Mouse (Mus musculus) midbrain, embryonic 11.5 days (tissue): ENCODE measurements around the gene Dynlt1b. TPM values are rescaled to one million over a fixed set of nuclear protein-coding genes. Genes with fewer than 3 reads are reported as not detected.
"Not testable (repeated sequence)": the region's sequence is repeated elsewhere in the genome, so short reads cannot be mapped to it uniquely, and the experiment has no call there.

Experiments
- ATAC-seq: fragments of 200-750 bp; cut with Nextera tagmentation; 2 replicates; pipeline ENCODE4 v1.8.0; 2017; ENCODE audit warnings: moderate TSS enrichment, moderate library complexity; ENCODE audit not compliant: low FRiP score
- DNase-seq: peaks from one replicate; pipeline ENCODE4 v3.0.0; 2015; ENCODE audit warnings: low spot score; ENCODE audit errors: missing footprints
- H3K27ac ChIP-seq: fragments of 300-500 bp; sonication (generic); 2 replicates; pipeline ENCODE4 v1.5.1; 2014; ENCODE audit warnings: low read depth, low read length
- H3K27me3 ChIP-seq: fragments of 300-500 bp; sonication (generic); 2 replicates; pipeline ENCODE4 v1.6.1; 2014; ENCODE audit warnings: mild to moderate bottlenecking, low read length, moderate library complexity, mixed read lengths; ENCODE audit not compliant: control insufficient read depth, insufficient read depth
- H3K36me3 ChIP-seq: fragments of 300-500 bp; sonication (generic); 2 replicates; pipeline ENCODE4 v1.6.1; 2014; ENCODE audit warnings: mild to moderate bottlenecking, low read length, moderate library complexity, mixed read lengths; ENCODE audit not compliant: control insufficient read depth, insufficient read depth
- H3K4me1 ChIP-seq: fragments of 300-500 bp; sonication (generic); 2 replicates; pipeline ENCODE4 v1.6.1; 2014; ENCODE audit warnings: low read length; ENCODE audit not compliant: control insufficient read depth, insufficient read depth
- H3K4me2 ChIP-seq: fragments of 300-500 bp; sonication (generic); 2 replicates; pipeline ENCODE4 v1.6.1; 2014; ENCODE audit warnings: mild to moderate bottlenecking, moderate library complexity
- H3K4me3 ChIP-seq: fragments of 300-500 bp; sonication (generic); 2 replicates; pipeline ENCODE4 v1.5.1; 2014; ENCODE audit warnings: low read depth, low read length
- H3K9ac ChIP-seq: fragments of 300-500 bp; sonication (generic); 2 replicates; pipeline ENCODE4 v1.6.1; 2014; ENCODE audit warnings: low read length
- H3K9me3 ChIP-seq: fragments of 300-500 bp; sonication (generic); 2 replicates; pipeline ENCODE4 v1.6.1; 2016; ENCODE audit warnings: low read length; ENCODE audit not compliant: control insufficient read depth
- WGBS: fragments of 180-500 bp; shearing (Covaris S2); extraction: QIAGEN DNeasy Blood & Tissue Kit; methylation state at CpG from one replicate; pipeline ENCODE4 v1.1.7; 2014; 5-methylcytosine and 5-hydroxymethylcytosine counted together
- polyA plus RNA-seq: library from polyadenylated mRNA; unstranded; fragments of >200 nt; fragmentation: Nextera tagmentation; extraction: Ambion mirVana; gene quantifications from 2 replicates; pipeline ENCODE4 v1.2.1, GENCODE M21; 2014

Dynlt1b gene
- polyA plus RNA-seq, 1 experiment from 2014 or later: 680 TPM

DNA sequence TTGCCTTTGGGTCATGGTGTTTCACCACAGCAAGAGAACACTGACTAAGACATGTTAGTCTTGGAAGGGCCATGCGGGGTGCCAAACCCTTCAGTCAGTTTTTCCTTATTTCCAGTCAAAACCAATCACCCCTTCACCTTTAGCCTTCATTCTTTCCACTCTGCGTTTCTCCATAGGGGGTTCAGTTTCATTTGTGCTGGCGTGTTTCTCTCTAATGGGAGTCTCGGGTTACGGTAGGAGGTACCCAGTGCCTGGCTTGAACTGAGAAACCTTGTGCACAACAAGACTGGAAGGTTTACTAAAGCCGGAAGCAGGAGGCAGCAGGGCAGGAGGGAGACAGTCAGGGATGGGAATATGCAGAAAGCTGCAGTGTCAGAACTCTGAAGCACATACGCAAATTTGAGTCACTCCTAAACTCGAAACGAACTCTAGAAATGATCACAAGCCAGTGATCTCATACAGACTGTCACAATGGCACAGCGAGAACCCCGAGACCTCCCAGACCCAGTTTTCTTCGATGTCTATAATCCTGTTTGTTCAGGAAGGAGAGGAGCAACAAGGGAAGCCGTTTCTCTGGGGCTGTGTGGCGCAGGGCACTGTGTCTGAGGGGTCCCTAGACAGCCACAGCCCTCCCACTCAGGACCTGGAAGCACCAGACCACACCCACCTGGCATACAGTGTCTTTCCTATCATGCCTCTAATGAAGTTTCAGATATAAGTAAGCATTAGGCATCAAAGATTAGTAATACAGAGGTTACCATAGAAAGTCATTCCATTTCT is 8.2 kb upstream of the Dynlt1b start:
- WGBS: 32% methylated on average over 10 of the region's 14 CpGs
- H3K27me3 ChIP-seq, H3K9me3 ChIP-seq, H3K36me3 ChIP-seq, H3K4me1 ChIP-seq, H3K27ac ChIP-seq, H3K4me2 ChIP-seq, H3K9ac ChIP-seq, H3K4me3 ChIP-seq: not testable (repeated sequence)
- ATAC-seq (0 out of 2 replicates have a peak, but pooled peaks have one; percentile 26), DNase-seq (peak; percentile 87)

DNA sequence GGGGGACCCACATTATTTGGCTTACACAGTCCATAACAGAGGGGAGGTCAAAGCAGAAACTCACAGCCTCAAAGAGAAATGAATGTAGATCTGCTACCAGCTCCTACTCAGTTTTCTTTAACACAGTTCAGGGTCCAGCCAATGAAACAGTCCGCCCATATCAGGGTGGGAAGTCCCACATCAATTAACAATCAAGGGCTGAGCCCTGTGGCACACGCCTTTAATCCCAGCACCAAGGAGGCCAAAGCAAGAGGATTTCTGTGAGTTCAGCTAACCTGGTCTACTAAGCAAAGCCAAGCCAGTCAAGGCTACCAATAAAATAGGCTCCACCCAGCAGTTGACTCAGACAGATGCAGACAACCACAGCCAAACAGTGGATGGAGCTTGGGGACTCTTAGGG is 7.5 kb upstream of the Dynlt1b start:
- not testable (repeated sequence) for H3K27me3 ChIP-seq

DNA sequence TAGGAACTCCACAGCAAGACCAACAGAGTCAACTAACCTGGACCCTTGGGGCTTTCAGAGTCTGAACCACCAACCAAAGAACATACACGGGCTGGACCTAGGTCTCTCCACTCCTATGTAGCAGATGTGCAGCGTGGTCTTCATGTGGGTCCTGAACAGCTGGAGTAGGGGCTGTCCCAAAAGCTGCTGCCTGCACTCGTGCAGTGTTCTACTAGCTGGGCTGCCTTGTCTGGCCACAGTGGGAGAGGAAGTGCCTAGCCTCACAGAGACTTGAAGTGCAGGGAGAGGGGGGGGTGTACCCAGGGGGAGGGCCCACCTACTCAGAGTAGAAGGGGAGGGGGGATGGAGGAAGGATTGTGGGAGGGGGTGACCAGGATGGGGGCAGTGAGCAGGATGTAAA is 7.1 kb upstream of the Dynlt1b start:
- H3K27ac ChIP-seq, H3K4me1 ChIP-seq, H3K4me3 ChIP-seq, H3K4me2 ChIP-seq, H3K9me3 ChIP-seq, H3K36me3 ChIP-seq, H3K9ac ChIP-seq, H3K27me3 ChIP-seq: not testable (repeated sequence)
- ATAC-seq (peak; percentile 41; the same call in 1 of the 2 replicates), DNase-seq (peak; percentile 53)
- WGBS: 58% methylated on average over 3 of the region's 3 CpGs

More for the DNA sequence above, 7.5 kb upstream of the Dynlt1b start:
- 52% methylated on average over 2 of the region's 2 CpGs for WGBS
- H3K36me3 ChIP-seq, H3K9ac ChIP-seq, H3K4me1 ChIP-seq, H3K27ac ChIP-seq, H3K4me3 ChIP-seq, H3K9me3 ChIP-seq, H3K4me2 ChIP-seq: not testable (repeated sequence)
- DNase-seq (peak; percentile 77), ATAC-seq (0 out of 2 replicates have a peak, but pooled peaks have one; percentile 48)

DNA sequence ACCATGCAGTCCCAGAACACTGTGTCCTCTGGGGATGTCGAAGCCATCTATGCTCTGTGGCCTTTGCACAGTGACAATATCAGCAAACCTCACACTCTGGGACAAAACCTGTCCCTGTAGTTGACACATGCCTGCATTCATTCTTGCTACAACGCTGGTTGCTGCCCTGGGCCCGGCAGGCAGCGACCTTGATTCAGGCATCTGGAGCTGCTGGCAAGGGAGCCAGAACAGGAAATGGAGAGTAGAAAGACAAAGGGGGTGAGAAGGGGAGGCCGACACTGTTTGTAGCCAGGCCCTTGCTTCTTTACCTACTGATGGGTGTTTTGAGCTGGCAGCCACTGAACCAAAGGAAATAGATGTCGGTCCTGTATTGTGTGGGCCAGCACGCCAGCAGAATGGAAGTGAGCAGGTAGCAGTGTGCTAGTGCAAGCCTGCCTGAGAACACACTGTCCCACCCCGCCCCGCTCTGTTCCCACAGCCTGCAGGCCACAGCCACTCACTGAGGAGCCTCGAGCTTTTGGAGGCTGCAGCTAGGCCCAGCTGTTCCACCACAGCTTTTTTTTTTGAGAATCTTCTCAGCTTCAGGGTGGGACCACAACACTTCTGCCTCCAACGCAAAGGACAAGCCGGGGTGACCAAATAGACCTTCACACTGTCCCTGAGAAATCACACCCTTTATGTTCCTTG is 5.5 kb upstream of the Dynlt1b start:
- H3K4me2 ChIP-seq, H3K27ac ChIP-seq, ATAC-seq, H3K36me3 ChIP-seq, H3K9me3 ChIP-seq, H3K4me1 ChIP-seq, H3K27me3 ChIP-seq, H3K9ac ChIP-seq, H3K4me3 ChIP-seq: not testable (repeated sequence)
- peak; percentile 82 for DNase-seq
- 72% methylated on average over 12 of the region's 12 CpGs for WGBS

DNA sequence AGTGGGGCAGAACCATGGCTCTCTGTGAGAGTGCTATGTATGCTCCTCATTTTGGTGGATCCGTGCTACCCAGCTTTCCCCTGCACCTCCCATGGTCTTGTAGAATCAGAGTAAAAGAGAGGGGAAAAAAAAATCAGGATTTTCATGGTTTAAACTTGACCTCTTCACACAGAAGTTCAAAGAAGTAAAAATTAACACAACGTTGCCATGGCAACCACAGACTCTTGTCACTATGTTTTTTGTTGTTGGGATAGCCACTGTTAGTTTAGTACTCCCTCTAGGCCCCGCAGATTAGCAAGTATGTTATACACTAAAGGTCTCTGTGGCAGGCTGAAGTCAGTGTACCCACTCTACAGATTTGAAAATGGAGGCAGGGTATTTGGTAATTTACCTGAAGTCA is 4.6 kb upstream of the Dynlt1b start:
- H3K36me3 ChIP-seq, H3K27ac ChIP-seq, H3K4me3 ChIP-seq, H3K4me1 ChIP-seq, H3K4me2 ChIP-seq, H3K27me3 ChIP-seq, H3K9me3 ChIP-seq, ATAC-seq, H3K9ac ChIP-seq: not testable (repeated sequence)
- DNase-seq: peak; percentile 83
- 81% methylated on average over 2 of the region's 3 CpGs for WGBS

DNA sequence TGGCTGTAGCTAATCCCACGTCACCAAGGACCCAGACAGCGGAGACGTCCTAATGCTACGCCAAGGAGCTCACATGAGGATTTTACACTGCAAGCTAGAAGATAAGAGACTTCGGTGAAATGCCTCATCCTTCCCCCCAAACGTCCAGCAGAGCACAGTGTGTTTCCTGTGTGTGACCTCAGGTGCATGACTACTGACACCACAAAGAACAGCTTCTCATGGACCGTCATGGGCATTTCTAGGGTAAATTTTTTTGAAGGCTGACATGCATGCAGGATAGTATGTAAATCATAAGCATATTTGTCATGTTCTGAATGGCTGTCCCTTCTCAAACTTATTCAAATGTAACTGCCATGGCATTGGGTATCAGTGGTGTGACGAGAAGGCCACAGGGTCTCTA is 3.0 kb upstream of the Dynlt1b start:
- not testable (repeated sequence) for H3K9me3 ChIP-seq, ATAC-seq, H3K4me2 ChIP-seq, H3K27ac ChIP-seq, H3K4me3 ChIP-seq, H3K4me1 ChIP-seq, H3K27me3 ChIP-seq, H3K9ac ChIP-seq, H3K36me3 ChIP-seq
- DNase-seq: peak; percentile 28
- 77% methylated on average over 3 of the region's 8 CpGs for WGBS

DNA sequence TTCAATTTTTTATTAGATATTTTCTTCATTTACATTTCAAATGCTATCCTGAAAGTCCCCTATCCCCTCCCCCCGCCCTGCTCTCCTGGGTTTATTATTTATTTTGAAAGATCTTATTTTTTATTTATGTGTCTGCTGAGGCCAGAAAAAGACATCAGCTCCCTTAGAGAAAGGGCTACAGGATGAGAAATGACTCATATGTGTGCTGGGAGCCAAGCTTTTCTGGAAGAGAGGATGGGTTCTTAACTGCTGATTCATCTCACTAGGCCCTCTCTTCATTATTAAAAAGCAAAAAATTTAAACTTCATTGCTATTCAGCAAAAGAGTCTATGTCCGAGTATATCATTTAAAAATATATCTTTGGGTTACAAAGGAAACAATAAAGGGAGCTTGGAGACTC is 986 bp upstream of the Dynlt1b start:
- ATAC-seq, H3K9ac ChIP-seq, H3K27ac ChIP-seq, H3K4me3 ChIP-seq, H3K4me1 ChIP-seq, H3K36me3 ChIP-seq, H3K27me3 ChIP-seq, H3K9me3 ChIP-seq, H3K4me2 ChIP-seq: not testable (repeated sequence)
- WGBS: 88% methylated on average over 2 of the region's 2 CpGs
- DNase-seq: peak; percentile 60

DNA sequence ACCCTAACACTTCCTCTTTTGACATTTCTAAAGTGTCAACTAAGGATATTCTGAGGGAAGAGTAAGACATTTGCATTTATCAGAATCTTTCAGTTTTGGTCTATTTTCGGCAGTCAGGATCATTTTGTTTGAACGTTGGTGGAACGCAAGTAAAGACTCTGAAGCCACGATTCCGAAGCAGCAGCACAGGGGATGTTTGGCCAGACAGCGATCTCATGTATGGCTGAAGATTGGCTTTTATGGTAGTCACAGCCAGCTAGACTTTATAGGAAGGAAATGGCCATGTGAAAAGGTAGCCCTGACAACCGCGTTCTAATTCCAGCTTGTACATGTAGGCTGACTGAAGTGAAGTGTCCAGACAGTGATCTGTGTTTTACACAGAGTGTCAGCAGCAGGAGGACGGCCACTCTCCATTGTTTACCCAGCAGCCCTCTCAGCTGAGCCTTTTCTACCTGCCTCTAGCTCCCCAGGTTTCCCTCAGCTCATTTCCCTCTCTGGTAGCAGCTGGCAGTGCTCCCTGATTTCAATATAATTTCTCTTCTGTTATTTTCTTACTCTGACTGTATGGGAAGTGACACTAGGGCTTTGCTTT is 594 bp downstream of the Dynlt1b start:
- H3K36me3 ChIP-seq, H3K4me1 ChIP-seq, DNase-seq, H3K27me3 ChIP-seq, H3K27ac ChIP-seq, H3K9me3 ChIP-seq: not testable (repeated sequence)
- 17% methylated on average over 8 of the region's 9 CpGs for WGBS
- Histone ChIP-seq H3K4me3 (peak overlapping the region; percentile 50), H3K4me2 (peak overlapping the region; percentile 50), H3K9ac (peak overlapping the region; percentile 79)
- ATAC-seq: peak; percentile 47

DNA sequence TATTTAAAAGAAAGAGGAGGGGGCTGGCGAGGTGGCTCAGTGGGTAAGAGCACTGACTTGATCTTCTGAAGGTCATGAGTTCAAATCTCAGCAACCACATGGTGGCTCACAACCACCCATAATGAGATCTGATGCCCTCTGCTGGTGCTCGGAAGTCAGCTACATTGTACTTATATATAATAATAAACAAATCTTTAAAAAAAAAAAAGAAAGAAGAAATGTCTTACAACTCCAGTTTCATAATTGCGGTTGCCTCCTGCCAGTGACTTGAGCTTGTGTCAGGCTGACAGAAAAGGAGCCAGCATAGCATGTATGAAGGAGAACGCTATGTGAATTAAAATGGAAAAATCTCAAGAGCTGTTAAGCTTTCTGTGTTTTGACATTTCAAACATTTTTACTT is 2.5 kb downstream of the Dynlt1b start:
- ATAC-seq, H3K9ac ChIP-seq, H3K4me2 ChIP-seq, H3K4me3 ChIP-seq, H3K27me3 ChIP-seq, H3K9me3 ChIP-seq, H3K4me1 ChIP-seq, H3K27ac ChIP-seq, H3K36me3 ChIP-seq: not testable (repeated sequence)
- DNase-seq: peak; percentile 65
- WGBS: 89% methylated on average over 2 of the region's 4 CpGs
